Mouse (Mus musculus): ENCODE data around the gene Cdc5l. TPM values are rescaled to one million over a fixed set of nuclear protein-coding genes. Genes with fewer than 3 reads are reported as not detected.

Cdc5l gene
- 54.0 and 55.4 TPM in 2 replicates for polyA plus RNA-seq (2012; ENCODE audit: insufficient read depth, insufficient read length, missing spikeins)

DNA sequence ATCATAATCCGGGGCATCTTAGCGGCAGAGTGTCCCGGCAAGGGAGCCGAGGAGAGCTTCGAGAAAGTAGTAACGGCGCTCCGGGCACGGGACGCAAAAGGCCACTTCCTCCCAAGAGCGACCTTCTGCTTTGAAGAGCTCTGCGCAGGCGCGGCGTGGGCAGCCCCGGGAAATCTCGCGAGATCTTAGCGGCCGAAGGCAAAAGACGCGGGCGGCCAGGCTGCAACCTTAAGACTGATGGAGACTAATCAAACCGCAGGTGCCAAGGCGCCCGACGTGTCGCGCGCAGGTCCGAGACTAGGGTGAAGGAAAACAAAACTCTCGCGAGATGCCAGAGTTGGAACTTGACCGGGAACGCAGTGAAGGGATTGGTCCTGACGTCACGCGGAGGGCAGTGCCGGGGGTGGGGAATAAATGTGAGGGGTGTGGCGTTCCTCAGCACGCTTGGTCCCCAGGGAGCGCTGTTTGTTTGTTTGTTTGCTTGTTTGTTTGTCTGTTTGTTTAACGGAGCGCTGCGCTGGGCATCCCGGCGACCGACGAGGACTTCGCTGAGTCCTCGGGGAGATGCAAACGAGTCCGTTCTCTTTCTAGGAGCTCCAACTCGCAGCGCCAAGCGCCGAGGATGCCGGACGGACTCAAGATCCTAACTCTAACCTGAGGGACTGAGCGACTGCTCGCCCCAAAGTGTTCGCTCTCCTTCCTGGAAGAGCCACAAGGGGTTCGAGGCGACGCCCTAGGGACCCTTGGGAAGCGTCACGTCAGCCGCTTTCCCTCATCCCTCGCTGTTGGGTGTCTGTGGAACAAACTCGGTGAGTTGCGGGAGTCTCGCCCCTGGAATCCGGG, at the start of gene Cdc5l:
Gene Cdc5l, minus strand, starts transcription at position 319 of the 843 bp plus-strand sequence.
- H3K4me1 ChIP-seq (ENCODE audit: control insufficient read depth, insufficient read depth, low read length), result peaks cover 12% of the 10 kb centered on the region
- H3K4me3 ChIP-seq (ENCODE audit: insufficient read depth, low read length), result peak within 1 kb of the TSS; percentile 91
- H3K27ac ChIP-seq (ENCODE audit: insufficient read depth, low read depth, low read length), result peak within 1 kb of the TSS; percentile 93
- TF ChIP-seq POLR2A (IDR thresholded peaks at IDR 0.05; ENCODE audit: borderline replicate concordance, low read depth, low read length) (peak; percentile 82; the same call in 1 of the 2 replicates), CTCF (IDR thresholded peaks at IDR 0.05; ENCODE audit: low read depth, low read length) (no peak)

DNA sequence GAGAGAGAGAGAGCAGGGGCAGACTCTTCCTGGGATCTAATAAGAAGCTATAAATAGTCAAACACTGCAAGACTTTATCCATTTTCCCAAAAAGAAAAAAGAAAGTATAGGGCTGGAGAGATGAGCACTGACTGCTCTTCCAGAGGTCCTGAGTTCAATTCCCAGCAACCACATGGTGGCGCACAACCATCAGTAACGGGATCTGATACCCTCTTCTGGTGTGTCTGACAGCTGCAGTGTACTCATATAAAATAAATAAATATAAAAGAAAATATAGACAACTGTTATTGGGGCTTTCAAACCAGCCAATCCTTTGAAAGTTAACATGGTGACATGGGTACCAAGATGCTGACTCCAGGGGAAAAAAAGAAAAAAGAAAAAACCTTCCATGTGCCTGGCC, 46.9 kb upstream of the Cdc5l start:
- H3K27ac ChIP-seq (ENCODE audit: insufficient read depth, low read depth, low read length), result no peak overlapping the region
- TF ChIP-seq CTCF (IDR thresholded peaks at IDR 0.05; ENCODE audit: low read depth, low read length) (no peak; the same call in 1 of the 2 replicates), POLR2A (IDR thresholded peaks at IDR 0.05; ENCODE audit: borderline replicate concordance, low read depth, low read length) (no peak)
- peaks cover 2% of the 10 kb centered on the region; the same call in 1 of the 2 replicates for H3K4me1 ChIP-seq (ENCODE audit: control insufficient read depth, insufficient read depth, low read length)
- H3K4me3 ChIP-seq (ENCODE audit: insufficient read depth, low read length), result no peak overlapping the region

DNA sequence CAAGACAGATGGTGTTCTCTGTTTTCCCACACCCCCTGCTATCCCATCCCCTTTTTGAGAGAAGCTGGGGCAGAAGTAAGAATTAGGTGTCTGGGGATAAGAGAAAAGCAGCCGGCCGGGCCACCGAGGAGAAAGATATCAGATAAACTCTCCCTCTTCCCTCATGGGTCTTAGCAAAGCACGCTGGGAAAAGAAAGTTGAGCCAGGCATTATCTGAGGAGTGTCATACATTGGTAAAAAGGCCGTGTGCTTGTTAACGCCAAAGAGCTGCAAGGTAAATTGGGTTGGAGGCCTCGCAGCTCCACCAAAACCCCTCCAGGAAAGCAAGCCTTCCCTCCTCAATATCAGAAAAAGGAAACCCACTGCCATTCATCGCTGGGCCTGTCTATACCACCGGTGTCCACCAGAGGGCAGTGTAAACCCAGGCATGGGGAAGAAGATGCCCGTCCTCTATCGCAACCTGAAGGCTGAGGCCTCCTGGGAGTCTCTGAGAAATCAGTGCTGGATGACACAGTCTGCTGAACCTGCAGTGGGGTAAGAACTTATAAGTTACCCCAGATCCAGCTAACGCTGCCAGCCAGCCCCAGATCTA, 44.8 kb upstream of the Cdc5l start:
- TF ChIP-seq POLR2A (IDR thresholded peaks at IDR 0.05; ENCODE audit: borderline replicate concordance, low read depth, low read length) (no peak), CTCF (IDR thresholded peaks at IDR 0.05; ENCODE audit: low read depth, low read length) (peak; percentile 91)
- Histone ChIP-seq H3K27ac (ENCODE audit: insufficient read depth, low read depth, low read length) (no peak overlapping the region), H3K4me1 (ENCODE audit: control insufficient read depth, insufficient read depth, low read length) (no peaks in the 10 kb centered on the region; the same call in 1 of the 2 replicates), H3K4me3 (ENCODE audit: insufficient read depth, low read length) (no peak overlapping the region)

DNA sequence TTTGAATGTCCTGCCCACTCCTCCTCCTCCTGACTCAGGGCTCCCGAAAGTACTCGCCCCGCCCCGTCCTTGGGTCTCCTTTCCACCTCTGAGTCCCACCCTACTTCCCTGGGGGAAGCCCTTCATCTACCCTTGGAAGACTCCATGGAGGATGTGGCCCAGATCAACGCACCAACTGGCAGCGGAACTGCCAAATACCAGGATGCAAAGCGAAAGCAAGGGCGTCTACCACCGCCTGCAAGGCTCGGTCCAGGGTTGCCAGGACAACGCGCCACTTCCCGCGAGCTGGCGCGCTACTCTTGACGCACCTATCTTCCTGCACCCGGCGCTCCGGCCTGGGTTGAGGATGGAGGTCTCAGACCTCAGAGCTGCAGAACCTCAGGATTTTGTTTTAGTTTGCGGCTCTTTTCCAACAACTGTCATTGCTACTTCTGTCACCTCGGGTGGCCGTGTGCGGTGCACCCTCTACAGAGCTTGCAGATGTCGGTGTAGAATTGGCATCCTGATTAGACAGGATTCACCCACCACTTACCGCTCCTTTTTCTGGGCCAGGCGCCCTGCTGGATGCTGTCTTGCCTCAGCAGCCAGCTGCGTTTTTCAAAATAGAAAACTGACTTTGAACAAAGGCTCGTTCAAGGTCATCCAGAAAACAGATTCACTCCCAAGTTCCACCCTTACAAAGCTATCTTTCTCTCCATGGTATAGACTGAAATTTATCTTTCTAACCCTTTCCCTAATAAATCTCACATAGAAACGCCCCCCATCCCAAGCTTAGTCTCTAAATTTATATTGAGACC, 41.3 kb upstream of the Cdc5l start, which contains the start of gene Spats1:
Gene Spats1, minus strand, starts transcription at position 747 of the 797 bp plus-strand sequence.
- no peak within 1 kb of the TSS for H3K27ac ChIP-seq (ENCODE audit: insufficient read depth, low read depth, low read length)
- TF ChIP-seq CTCF (IDR thresholded peaks at IDR 0.05; ENCODE audit: low read depth, low read length) (no peak), POLR2A (IDR thresholded peaks at IDR 0.05; ENCODE audit: borderline replicate concordance, low read depth, low read length) (no peak)
- H3K4me3 ChIP-seq (ENCODE audit: insufficient read depth, low read length), result peak within 1 kb of the TSS; percentile 57
- H3K4me1 ChIP-seq (ENCODE audit: control insufficient read depth, insufficient read depth, low read length), result peaks cover 6% of the 10 kb centered on the region

DNA sequence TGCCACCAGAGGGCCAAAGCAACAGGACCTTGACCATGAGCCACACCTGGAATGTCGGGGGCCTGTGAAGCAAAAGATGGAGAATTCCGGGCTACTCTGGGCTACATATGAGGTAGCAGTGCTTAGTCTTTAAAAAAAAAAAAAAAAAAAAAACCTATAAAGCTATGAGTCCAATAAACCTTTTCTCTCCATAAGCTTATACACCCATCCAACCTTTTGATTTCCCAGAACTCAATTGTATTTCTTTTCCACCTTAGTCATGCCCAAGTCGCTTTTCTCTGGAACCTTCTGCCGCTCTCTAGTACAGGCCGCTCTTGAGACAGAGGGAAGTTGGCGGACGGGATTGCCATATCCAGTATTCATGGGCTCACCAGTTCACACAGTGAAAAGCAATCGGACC, 40.6 kb upstream of the Cdc5l start:
- Histone ChIP-seq H3K4me1 (ENCODE audit: control insufficient read depth, insufficient read depth, low read length) (peaks cover 6% of the 10 kb centered on the region), H3K4me3 (ENCODE audit: insufficient read depth, low read length) (no peak overlapping the region), H3K27ac (ENCODE audit: insufficient read depth, low read depth, low read length) (no peak overlapping the region)
- no peak for TF ChIP-seq POLR2A (IDR thresholded peaks at IDR 0.05; ENCODE audit: borderline replicate concordance, low read depth, low read length)
- no peak for TF ChIP-seq CTCF (IDR thresholded peaks at IDR 0.05; ENCODE audit: low read depth, low read length)

DNA sequence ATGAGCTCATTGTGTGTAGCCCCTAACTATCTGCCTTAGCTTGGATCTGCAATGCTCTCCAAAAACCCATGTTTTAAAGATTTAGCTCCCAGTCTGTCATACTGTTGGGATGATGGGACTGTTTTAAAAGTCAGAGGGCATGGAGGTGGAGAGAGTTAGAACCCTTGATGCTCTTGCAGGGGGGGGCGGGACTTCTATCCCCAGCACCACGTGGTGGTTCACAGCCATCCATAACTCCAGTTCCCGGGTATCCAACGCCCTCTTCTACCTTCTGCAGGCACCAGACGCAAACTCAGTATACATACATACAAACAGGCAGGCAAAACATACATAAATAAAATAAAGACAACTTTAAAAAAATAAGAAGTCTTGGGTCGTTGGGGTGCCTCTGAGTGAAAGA, 40.1 kb upstream of the Cdc5l start:
- Histone ChIP-seq H3K4me1 (ENCODE audit: control insufficient read depth, insufficient read depth, low read length) (peaks cover 6% of the 10 kb centered on the region), H3K27ac (ENCODE audit: insufficient read depth, low read depth, low read length) (no peak overlapping the region), H3K4me3 (ENCODE audit: insufficient read depth, low read length) (no peak overlapping the region)
- TF ChIP-seq CTCF (IDR thresholded peaks at IDR 0.05; ENCODE audit: low read depth, low read length), result no peak
- no peak for TF ChIP-seq POLR2A (IDR thresholded peaks at IDR 0.05; ENCODE audit: borderline replicate concordance, low read depth, low read length)

DNA sequence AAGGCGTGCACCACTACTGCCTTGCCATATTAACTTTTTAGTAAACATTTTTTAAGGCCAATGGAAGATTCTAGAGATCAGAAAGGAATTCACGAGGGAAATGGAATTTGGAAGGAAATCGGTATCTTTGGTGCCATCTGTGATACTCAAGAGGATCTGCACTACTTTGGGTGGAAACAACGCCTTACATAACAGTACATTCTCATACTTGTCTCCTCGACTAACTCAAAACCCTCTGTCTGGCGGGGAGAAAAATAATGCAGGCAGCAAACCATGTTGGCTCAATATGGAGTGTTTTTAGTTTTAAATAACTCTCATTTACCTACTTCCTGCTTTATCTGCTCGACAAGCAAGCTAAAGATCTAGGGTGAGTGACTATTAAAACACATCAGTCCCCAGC, 37.2 kb upstream of the Cdc5l start:
- Histone ChIP-seq H3K27ac (ENCODE audit: insufficient read depth, low read depth, low read length) (no peak overlapping the region), H3K4me1 (ENCODE audit: control insufficient read depth, insufficient read depth, low read length) (peaks cover 6% of the 10 kb centered on the region), H3K4me3 (ENCODE audit: insufficient read depth, low read length) (no peak overlapping the region)
- TF ChIP-seq CTCF (IDR thresholded peaks at IDR 0.05; ENCODE audit: low read depth, low read length) (no peak), POLR2A (IDR thresholded peaks at IDR 0.05; ENCODE audit: borderline replicate concordance, low read depth, low read length) (no peak)

DNA sequence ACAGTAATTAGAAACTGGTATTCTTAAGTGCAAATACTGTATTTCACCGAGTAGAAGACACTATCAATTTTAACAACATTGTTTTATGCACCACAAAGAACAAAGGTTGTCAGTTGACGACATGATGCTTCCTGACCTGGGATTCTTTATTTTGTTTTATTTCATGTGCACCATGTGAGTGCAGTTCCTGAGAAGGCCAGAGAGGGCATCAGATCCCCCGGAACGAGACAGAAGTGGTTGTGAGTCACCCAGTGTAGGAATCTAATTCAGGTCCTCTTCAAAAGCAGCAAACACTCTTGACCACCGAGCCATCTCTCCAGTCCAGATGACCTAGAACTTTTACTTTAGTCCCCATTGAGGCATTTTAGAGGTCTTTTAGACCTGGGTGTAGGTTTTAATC, 34.8 kb upstream of the Cdc5l start:
- TF ChIP-seq POLR2A (IDR thresholded peaks at IDR 0.05; ENCODE audit: borderline replicate concordance, low read depth, low read length) (no peak), CTCF (IDR thresholded peaks at IDR 0.05; ENCODE audit: low read depth, low read length) (no peak)

DNA sequence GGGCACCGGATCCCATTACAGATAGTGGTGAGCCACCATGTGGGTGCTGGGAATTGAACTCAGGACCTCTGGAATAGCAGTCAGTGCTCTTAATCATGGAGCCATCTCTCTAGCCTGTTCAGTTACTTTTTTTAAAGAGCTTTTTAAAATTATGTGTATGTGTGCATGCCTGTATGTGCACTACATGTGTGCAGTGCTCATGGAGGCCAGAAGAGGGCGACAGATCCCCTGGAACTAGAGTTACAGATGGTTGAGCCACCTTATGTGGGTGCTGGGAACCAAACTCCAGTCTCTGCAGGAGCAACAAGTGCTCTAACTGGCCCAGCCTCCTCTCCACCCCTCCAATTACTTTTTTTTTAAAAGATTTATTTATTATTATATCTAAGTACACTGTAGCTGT, 33.2 kb upstream of the Cdc5l start:
- Histone ChIP-seq H3K27ac (ENCODE audit: insufficient read depth, low read depth, low read length) (no peak overlapping the region), H3K4me3 (ENCODE audit: insufficient read depth, low read length) (no peak overlapping the region), H3K4me1 (ENCODE audit: control insufficient read depth, insufficient read depth, low read length) (peaks cover 2% of the 10 kb centered on the region)
- TF ChIP-seq POLR2A (IDR thresholded peaks at IDR 0.05; ENCODE audit: borderline replicate concordance, low read depth, low read length), result no peak
- no peak; the same call in 1 of the 2 replicates for TF ChIP-seq CTCF (IDR thresholded peaks at IDR 0.05; ENCODE audit: low read depth, low read length)

More for the DNA sequence above, 34.8 kb upstream of the Cdc5l start:
- H3K4me1 ChIP-seq (ENCODE audit: control insufficient read depth, insufficient read depth, low read length), result peaks cover 6% of the 10 kb centered on the region
- H3K27ac ChIP-seq (ENCODE audit: insufficient read depth, low read depth, low read length), result no peak overlapping the region
- no peak overlapping the region for H3K4me3 ChIP-seq (ENCODE audit: insufficient read depth, low read length)
